Mouse (Mus musculus): ENCODE data around the gene Arid3b.

GRCm38 (mm10) chr9:57854280-57854679 lies 17.7 kb upstream of the Arid3b start:
- TF ChIP-seq CTCF (IDR thresholded peaks at IDR 0.05; ENCODE audit: low read depth, low read length): no peak
- no peak for TF ChIP-seq POLR2A (IDR thresholded peaks at IDR 0.05; ENCODE audit: insufficient read depth, low read length)

All from ES-Bruce4 (cell line).